Mouse (Mus musculus): ENCODE measurements at regions not wholly inside any gene's neighbourhood (a gene's known extent, or its start where the extent isn't known, plus 50 kb on each side); places are given as distances from the start of the nearest gene placed in this dataset.

GRCm38 (mm10) chr17:82484609-82485008, 730.5 kb upstream of the Pkdcc start:
- TF ChIP-seq CTCF (IDR thresholded peaks at IDR 0.05; ENCODE audit: low read depth) = no peak
- TF ChIP-seq EP300 (IDR thresholded peaks at IDR 0.05; ENCODE audit: low read depth) = no peak

Measured in heart, postnatal 0 days (tissue).